Mouse (Mus musculus): ENCODE data around the gene Tnrc6b. TPM values are rescaled to one million over a fixed set of nuclear protein-coding genes. Genes with fewer than 3 reads are reported as not detected.

Tnrc6b gene
- polyA plus RNA-seq, 2 experiments, result 8.1 to 8.8 TPM

GRCm38 (mm10) chr15:80954861-80955260, 243.7 kb downstream of the Tnrc6b start:
- WGBS (ENCODE audit: insufficient replicate concordance), result 79% methylated on average over 3 of the region's 3 CpGs
- ATAC-seq (ENCODE audit: insufficient read depth), result no peak
- DNase-seq (ENCODE audit: low read depth in 3 of 3, low spot score in 3 of 3), result no peak
- no peaks in the 10 kb centered on the region for H3K4me1 ChIP-seq (replicated peaks; ENCODE audit: control insufficient read depth in 2 of 2, insufficient read depth in 2 of 2, low read length in 1 of 2)
- TF ChIP-seq EP300 (IDR thresholded peaks at IDR 0.05; ENCODE audit: low read depth) (no peak), CTCF (IDR thresholded peaks at IDR 0.05; ENCODE audit: low read depth) (no peak)
- H3K9ac ChIP-seq (replicated peaks), result no peak overlapping the region
- H3K36me3 ChIP-seq (replicated peaks; ENCODE audit: control insufficient read depth, insufficient read depth, low read depth), result peaks cover 51% of the 10 kb centered on the region
- H3K27ac ChIP-seq, result no peak overlapping the region
- no peak overlapping the region for H3K4me2 ChIP-seq (ENCODE audit: low read depth)
- no peaks in the 10 kb centered on the region for H3K27me3 ChIP-seq (ENCODE audit: control insufficient read depth, insufficient read depth, low read length)
- H3K9me3 ChIP-seq (ENCODE audit: control insufficient read depth, low read length), result no peaks in the 10 kb centered on the region
- no peak overlapping the region for H3K4me3 ChIP-seq (ENCODE audit: insufficient read depth in 1 of 2, low read depth in 2 of 2, low read length in 2 of 2)

GRCm38 (mm10) chr15:80955836-80956438, 244.8 kb downstream of the Tnrc6b start:
- TF ChIP-seq CTCF (IDR thresholded peaks at IDR 0.05; ENCODE audit: low read depth) (no peak), EP300 (IDR thresholded peaks at IDR 0.05; ENCODE audit: low read depth) (no peak)
- 85% methylated on average over 12 of the region's 12 CpGs for WGBS (ENCODE audit: insufficient replicate concordance)
- Histone ChIP-seq H3K9ac (replicated peaks) (no peak overlapping the region), H3K4me2 (ENCODE audit: low read depth) (no peak overlapping the region), H3K27me3 (ENCODE audit: control insufficient read depth, insufficient read depth, low read length) (no peaks in the 10 kb centered on the region), H3K4me1 (replicated peaks; ENCODE audit: control insufficient read depth in 2 of 2, insufficient read depth in 2 of 2, low read length in 1 of 2) (no peaks in the 10 kb centered on the region), H3K27ac (no peak overlapping the region), H3K9me3 (ENCODE audit: control insufficient read depth, low read length) (no peaks in the 10 kb centered on the region), H3K4me3 (ENCODE audit: insufficient read depth in 1 of 2, low read depth in 2 of 2, low read length in 2 of 2) (no peak overlapping the region), H3K36me3 (replicated peaks; ENCODE audit: control insufficient read depth, insufficient read depth, low read depth) (peaks cover 59% of the 10 kb centered on the region)
- no peak for DNase-seq (ENCODE audit: low read depth in 3 of 3, low spot score in 3 of 3)
- no peak for ATAC-seq (ENCODE audit: insufficient read depth)

GRCm38 (mm10) chr15:80969371-80969770, 258.3 kb downstream of the Tnrc6b start:
- H3K27me3 ChIP-seq (ENCODE audit: control insufficient read depth, insufficient read depth, low read length), result no peaks in the 10 kb centered on the region
- H3K4me2 ChIP-seq (ENCODE audit: low read depth), result no peak overlapping the region
- WGBS (ENCODE audit: insufficient replicate concordance), result 63% methylated on average over 1 of the region's 1 CpGs
- DNase-seq (ENCODE audit: low read depth in 3 of 3, low spot score in 3 of 3) (no peak), ATAC-seq (ENCODE audit: insufficient read depth) (no peak)
- no peak overlapping the region for H3K27ac ChIP-seq
- peaks cover 35% of the 10 kb centered on the region for H3K36me3 ChIP-seq (replicated peaks; ENCODE audit: control insufficient read depth, insufficient read depth, low read depth)
- H3K9me3 ChIP-seq (ENCODE audit: control insufficient read depth, low read length), result no peaks in the 10 kb centered on the region
- no peak overlapping the region for H3K4me3 ChIP-seq (ENCODE audit: insufficient read depth in 1 of 2, low read depth in 2 of 2, low read length in 2 of 2)
- no peaks in the 10 kb centered on the region for H3K4me1 ChIP-seq (replicated peaks; ENCODE audit: control insufficient read depth in 2 of 2, insufficient read depth in 2 of 2, low read length in 1 of 2)
- H3K9ac ChIP-seq (replicated peaks), result no peak overlapping the region
- no peak for TF ChIP-seq CTCF (IDR thresholded peaks at IDR 0.05; ENCODE audit: low read depth)
- TF ChIP-seq EP300 (IDR thresholded peaks at IDR 0.05; ENCODE audit: low read depth), result no peak

- WGBS (ENCODE audit: insufficient replicate concordance), result 43% methylated on average over 5 of the region's 5 CpGs
- TF ChIP-seq EP300 (IDR thresholded peaks at IDR 0.05; ENCODE audit: low read depth), result no peak
- TF ChIP-seq CTCF (IDR thresholded peaks at IDR 0.05; ENCODE audit: low read depth), result no peak
- H3K4me3 ChIP-seq (ENCODE audit: insufficient read depth in 1 of 2, low read depth in 2 of 2, low read length in 2 of 2), result no peak overlapping the region
- H3K36me3 ChIP-seq (replicated peaks; ENCODE audit: control insufficient read depth, insufficient read depth, low read depth), result peaks cover 2% of the 10 kb centered on the region; the same call in 1 of the 2 replicates
- H3K4me1 ChIP-seq (replicated peaks; ENCODE audit: control insufficient read depth in 2 of 2, insufficient read depth in 2 of 2, low read length in 1 of 2), result peaks cover 0 to 9% of the 10 kb centered on the region in 2 experiments; a peak in 2 of 4 replicates
- no peaks in the 10 kb centered on the region for H3K27me3 ChIP-seq (ENCODE audit: control insufficient read depth, insufficient read depth, low read length)
- no peak overlapping the region for H3K4me2 ChIP-seq (ENCODE audit: low read depth)
- DNase-seq (ENCODE audit: low read depth in 3 of 3, low spot score in 3 of 3) (no peak), ATAC-seq (ENCODE audit: insufficient read depth) (no peak)
- H3K27ac ChIP-seq, result no peak overlapping the region
- H3K9me3 ChIP-seq (ENCODE audit: control insufficient read depth, low read length), result no peaks in the 10 kb centered on the region
- no peak overlapping the region for H3K9ac ChIP-seq (replicated peaks)
Measured at GRCm38 (mm10) chr15:80974311-80974710, 263.2 kb downstream of the Tnrc6b start.

- Histone ChIP-seq H3K27me3 (ENCODE audit: control insufficient read depth, insufficient read depth, low read length) (no peaks in the 10 kb centered on the region), H3K27ac (no peak overlapping the region), H3K4me2 (ENCODE audit: low read depth) (no peak overlapping the region), H3K9me3 (ENCODE audit: control insufficient read depth, low read length) (no peaks in the 10 kb centered on the region), H3K36me3 (replicated peaks; ENCODE audit: control insufficient read depth, insufficient read depth, low read depth) (no peaks in the 10 kb centered on the region), H3K4me1 (replicated peaks; ENCODE audit: control insufficient read depth in 2 of 2, insufficient read depth in 2 of 2, low read length in 1 of 2) (peaks cover 0 to 15% of the 10 kb centered on the region in 2 experiments; a peak in 2 of 4 replicates), H3K4me3 (ENCODE audit: insufficient read depth in 1 of 2, low read depth in 2 of 2, low read length in 2 of 2) (no peak overlapping the region), H3K9ac (replicated peaks) (no peak overlapping the region)
- no peak for DNase-seq (ENCODE audit: low read depth in 3 of 3, low spot score in 3 of 3)
- WGBS (ENCODE audit: insufficient replicate concordance), result 69% methylated on average over 3 of the region's 3 CpGs
- TF ChIP-seq CTCF (IDR thresholded peaks at IDR 0.05; ENCODE audit: low read depth) (no peak), EP300 (IDR thresholded peaks at IDR 0.05; ENCODE audit: low read depth) (no peak)
- no peak for ATAC-seq (ENCODE audit: insufficient read depth)
Measured at GRCm38 (mm10) chr15:80975666-80976065, 264.6 kb downstream of the Tnrc6b start.
